ENCODE assay signal across 20 mouse cellular contexts in genomic region chr4:124368831-124369230, GRCm38 (mm10).
DNase-seq lines count a peak whose midpoint lies in the region; TF ChIP-seq lines count a peak whose summit lies in the region.
"Had no signal": no experiment of that assay in that cellular context is flagged by ENCODE, and none has a peak within 500 bp of the region (broad histone marks: within the 10 kb centered on the region; RNA-seq: fewer than 3 reads in every experiment).

No protein-coding gene starts in this region.

- 0 out of 2 replicates have a peak, but pooled peaks have one; percentile 2 for TF ChIP-seq CTCF in E14TG2a.4 (conservative IDR thresholded peaks at IDR 0.05; ENCODE audit: low read length)

- no peaks in the 10 kb centered on the region; the same call in 1 of the 2 replicates for H3K27me3 ChIP-seq in E14TG2a.4 (ENCODE audit: insufficient read depth, low read length)
- H3K27me3 ChIP-seq: Patski had no signal

- intact Hi-C loops in gastrocnemius, postnatal 14 days (cut with DNase I; ENCODE audit: low total_unique reads): no loop called here

- no peaks in the 10 kb centered on the region for H3K36me3 ChIP-seq in E14TG2a.4 (ENCODE audit: insufficient read depth, low read length)
- H3K36me3 ChIP-seq: G1E had no signal

- no peak overlapping the region for H3K4me3 ChIP-seq in E14TG2a.4 (replicated peaks; ENCODE audit: low read length)

- peak; percentile 61 for DNase-seq in heart, adult 11 months
- no peak for DNase-seq in heart, adult 18-20 months
- peak; percentile 81 for DNase-seq in fat pad, adult 2 months (ENCODE audit: extremely low read depth, low read depth, low spot score)
- peak; percentile 87 for DNase-seq in gonadal fat pad, adult 2 months (ENCODE audit: low read depth)
- DNase-seq in yolk sac, embryonic 10.5 days (ENCODE audit: low spot score): no peak
- no peak for DNase-seq in embryo, embryonic 10.5 days (ENCODE audit: low spot score)
- no peak for DNase-seq in gastrocnemius, postnatal 14 days
- DNase-seq: adrenal gland, adult 2 months; adrenal gland, adult 8-10 months; adrenal gland, postnatal 10 days; adrenal gland, postnatal 14 days; adrenal gland, postnatal 25 days; adrenal gland, postnatal 36 days; B cell, adult 2 months; cerebellum, adult 11 months; cerebellum, adult 11-12 months; cerebellum, adult 18-20 months had no signal

- H3K9me3 ChIP-seq in E14TG2a.4 (ENCODE audit: low read length): no peaks in the 10 kb centered on the region
- H3K9me3 ChIP-seq: G1E had no signal

- no peaks in the 10 kb centered on the region for H3K4me1 ChIP-seq in E14TG2a.4 (replicated peaks; ENCODE audit: low read depth, low read length)

Comparison
In these comparisons a context has a peak if more than half of its experiments do, and no peak if none do; other contexts are left out.
1. DNase-seq: peak in heart, adult 11 months (single experiment), fat pad, adult 2 months (single experiment) and gonadal fat pad, adult 2 months (single experiment); none in heart, adult 18-20 months (0 of 2), yolk sac, embryonic 10.5 days (single experiment), embryo, embryonic 10.5 days (single experiment) and gastrocnemius, postnatal 14 days (single experiment).